Mouse (Mus musculus): Measurements from ENCODE around the gene Atp6v1f.

DNA sequence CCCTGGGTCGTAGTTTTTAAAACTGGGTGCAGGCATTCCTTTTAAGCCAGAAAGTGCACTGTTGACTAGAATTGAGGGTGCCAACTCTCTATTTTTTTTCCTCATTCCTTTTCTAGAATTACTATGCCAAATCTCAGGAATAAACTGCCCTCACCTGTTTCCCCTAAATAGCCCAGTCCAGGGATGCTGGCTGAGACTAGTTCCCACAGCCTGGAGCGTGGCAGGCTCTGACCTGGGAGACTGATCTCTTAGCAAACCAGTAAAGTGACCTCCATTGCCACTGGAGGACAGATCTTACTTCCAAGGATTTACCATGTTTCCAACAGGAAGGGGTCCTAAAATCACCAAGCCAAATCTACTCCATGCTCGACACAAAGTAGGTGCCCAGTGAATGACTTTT lies 1.3 kb downstream of the Atp6v1f start:
- TF ChIP-seq CTCF (IDR thresholded peaks at IDR 0.05; ENCODE audit: low read depth, low read length) (no peak), POLR2A (IDR thresholded peaks at IDR 0.05; ENCODE audit: extremely low read depth, insufficient read depth, low read length) (no peak)

All from liver, adult 2 months (tissue).